7 mouse cellular contexts compared by ENCODE assay signal in genomic region chr2:119289014-119289416, GRCm38 (mm10). TPM values are rescaled to one million over a fixed set of nuclear protein-coding genes. Genes with fewer than 3 reads are reported as not detected.
DNase-seq lines count a peak whose midpoint lies in the region; ATAC-seq and TF ChIP-seq lines count a peak whose summit lies in the region.

No protein-coding gene starts in this region.

- peaks cover 11% of the 10 kb centered on the region for H3K79me3 ChIP-seq in C2C12 (ENCODE audit: low read depth)

- DNase-seq in 416B (ENCODE audit: low read depth), result peak; percentile 83
- DNase-seq in forebrain, embryonic 11.5 days (ENCODE audit: low spot score), result peak; percentile 60
- no peak for DNase-seq in limb, embryonic 10.5 days (ENCODE audit: low spot score)
- DNase-seq in midbrain, postnatal 0 days (ENCODE audit: low spot score), result no peak
- DNase-seq in gastrocnemius, postnatal 36 days, result no peak
- no peak for DNase-seq in adrenal gland, postnatal 25 days

- H3K36me3 ChIP-seq in C2C12 (ENCODE audit: control insufficient read depth, insufficient read depth), result peaks cover 23% of the 10 kb centered on the region
- peaks cover 4% of the 10 kb centered on the region; the same call in 1 of the 2 replicates for H3K36me3 ChIP-seq in forebrain, embryonic 11.5 days (ENCODE audit: control insufficient read depth, insufficient read depth, low read length)
- peaks cover 41% of the 10 kb centered on the region for H3K36me3 ChIP-seq in limb, embryonic 10.5 days
- peaks cover 33% of the 10 kb centered on the region for H3K36me3 ChIP-seq in midbrain, postnatal 0 days (ENCODE audit: insufficient read depth, low read length)

- 5% methylated on average over 11 of the region's 11 CpGs for WGBS in forebrain, embryonic 11.5 days
- 5% methylated on average over 11 of the region's 11 CpGs for WGBS in limb, embryonic 10.5 days
- 2% methylated on average over 11 of the region's 11 CpGs for WGBS in midbrain, postnatal 0 days

- H3ac ChIP-seq in C2C12 (ENCODE audit: control insufficient read depth, insufficient read length, low read depth), result peak overlapping the region; percentile 83

- TF ChIP-seq CTCF in C2C12 (IDR thresholded peaks at IDR 0.05; ENCODE audit: control insufficient read depth, insufficient read depth, insufficient read length), result no peak
- no peak for TF ChIP-seq CTCF in midbrain, postnatal 0 days (IDR thresholded peaks at IDR 0.05)

- peak overlapping the region; percentile 82 for H3K9ac ChIP-seq in forebrain, embryonic 11.5 days (ENCODE audit: low read length)
- H3K9ac ChIP-seq in midbrain, postnatal 0 days (replicated peaks; ENCODE audit: low read length, poor library complexity, severe bottlenecking), result peak overlapping the region; percentile 78

- peaks cover 8% of the 10 kb centered on the region; the same call in 1 of the 2 replicates for H3K4me1 ChIP-seq in forebrain, embryonic 11.5 days (replicated peaks; ENCODE audit: control insufficient read depth, insufficient read depth, low read length)
- peaks cover 20% of the 10 kb centered on the region for H3K4me1 ChIP-seq in limb, embryonic 10.5 days
- no peaks in the 10 kb centered on the region for H3K4me1 ChIP-seq in midbrain, postnatal 0 days (ENCODE audit: insufficient read depth, low read length)

- H3K9me3 ChIP-seq in forebrain, embryonic 11.5 days (ENCODE audit: control insufficient read depth, low read length), result no peaks in the 10 kb centered on the region
- no peaks in the 10 kb centered on the region for H3K9me3 ChIP-seq in limb, embryonic 10.5 days (replicated peaks)
- no peaks in the 10 kb centered on the region for H3K9me3 ChIP-seq in midbrain, postnatal 0 days (ENCODE audit: low read length)

- intact Hi-C loops in gastrocnemius, postnatal 36 days (cut with DNase I), result loop anchor here (10.0 kb wide), 1 partner anchor 254 kb away; the partner anchor contains the start of gene Rpusd2

- peaks cover 23% of the 10 kb centered on the region for H3K79me2 ChIP-seq in C2C12 (ENCODE audit: control insufficient read depth, insufficient read depth)

- peak overlapping the region; percentile 71 for H3K4me3 ChIP-seq in C2C12 (ENCODE audit: insufficient read depth, poor library complexity, severe bottlenecking)
- H3K4me3 ChIP-seq in forebrain, embryonic 11.5 days (ENCODE audit: low read depth, low read length), result peak overlapping the region; percentile 72
- H3K4me3 ChIP-seq in limb, embryonic 10.5 days, result peak overlapping the region; percentile 86
- H3K4me3 ChIP-seq in midbrain, postnatal 0 days (ENCODE audit: low read depth, low read length), result peak overlapping the region; percentile 70

- no peak for ATAC-seq in forebrain, embryonic 11.5 days (replicated peaks; ENCODE audit: low FRiP score)
- 0 out of 2 replicates have a peak, but pooled peaks have one; percentile 8 for ATAC-seq in midbrain, postnatal 0 days (ENCODE audit: low FRiP score)

- H3K4me2 ChIP-seq in forebrain, embryonic 11.5 days (ENCODE audit: low read depth, low read length, severe bottlenecking), result peak overlapping the region; percentile 65
- peak overlapping the region; percentile 87 for H3K4me2 ChIP-seq in midbrain, postnatal 0 days (ENCODE audit: low read depth, low read length, poor library complexity, severe bottlenecking)

- no peaks in the 10 kb centered on the region for H3K27me3 ChIP-seq in C2C12 (ENCODE audit: control insufficient read depth, insufficient read depth, insufficient read length)
- H3K27me3 ChIP-seq in forebrain, embryonic 11.5 days (ENCODE audit: control insufficient read depth, insufficient read depth, low read length), result no peaks in the 10 kb centered on the region
- H3K27me3 ChIP-seq in limb, embryonic 10.5 days (ENCODE audit: low read depth, poor library complexity, severe bottlenecking), result peaks cover 6% of the 10 kb centered on the region; the same call in 1 of the 2 replicates
- H3K27me3 ChIP-seq in midbrain, postnatal 0 days (ENCODE audit: insufficient read depth, low read length), result no peaks in the 10 kb centered on the region

- no peak overlapping the region for H3K27ac ChIP-seq in forebrain, embryonic 11.5 days (ENCODE audit: low read depth, low read length)
- peak overlapping the region; percentile 83 for H3K27ac ChIP-seq in limb, embryonic 10.5 days
- peak overlapping the region; percentile 48; the same call in 1 of the 2 replicates for H3K27ac ChIP-seq in midbrain, postnatal 0 days (ENCODE audit: low read depth, low read length)

TF ChIP-seq in C2C12, 6 proteins besides CTCF, POLR2A, EP300 and RAD21:
- no peak for TF ChIP-seq MAX (IDR thresholded peaks at IDR 0.05)
- TF ChIP-seq MYOG (IDR thresholded peaks at IDR 0.05; ENCODE audit: control insufficient read depth, extremely low read depth, insufficient read length), result no peak
- no peak for TF ChIP-seq FOSL1 (IDR thresholded peaks at IDR 0.05; ENCODE audit: insufficient read depth, low read length, poor library complexity, severe bottlenecking)
- no peak for TF ChIP-seq USF1 (IDR thresholded peaks at IDR 0.05; ENCODE audit: low read depth)
- no peak for TF ChIP-seq MYOD1 (IDR thresholded peaks at IDR 0.05; ENCODE audit: control insufficient read depth, insufficient read length, low read depth)
- TF ChIP-seq CEBPB (IDR thresholded peaks at IDR 0.05; ENCODE audit: low read depth), result no peak

RNA-seq across cellular contexts. Expression of gene Vps18, which starts 0.5 kb away (rescaled TPM):
- 14.9 TPM for polyA plus RNA-seq in C2C12 (2012; fragmentation: generic; extraction: Trizol)
- polyA plus RNA-seq in forebrain, embryonic 11.5 days (2014; fragmentation: Nextera tagmentation; extraction: Ambion mirVana), result 18.5 and 20.5 TPM in 2 replicates
- 23.0 and 26.9 TPM in 2 replicates for polyA plus RNA-seq in limb, embryonic 10.5 days (2016; fragmentation: Nextera tagmentation; extraction: Ambion mirVana)
- total RNA-seq in midbrain, postnatal 0 days (2014; rRNA removed), result 30.1 and 36.9 TPM in 2 replicates
- 21.4 and 21.6 TPM in 2 replicates for polyA plus RNA-seq in midbrain, postnatal 0 days (2015; fragmentation: Nextera tagmentation; extraction: Ambion mirVana)
- total RNA-seq in gastrocnemius, postnatal 36 days (2021), result 1 to 10 TPM; 9.0 to 9.2 TPM
- total RNA-seq in adrenal gland, postnatal 25 days (2021), result 18.5 and 21.1 TPM in 2 replicates

RNA-seq across cellular contexts. Expression of gene Rhov, which starts 17.9 kb away (rescaled TPM):
- polyA plus RNA-seq in C2C12 (2012; fragmentation: generic; extraction: Trizol), result 0.55 TPM
- 0.83 and 0.90 TPM in 2 replicates for polyA plus RNA-seq in forebrain, embryonic 11.5 days (2014; fragmentation: Nextera tagmentation; extraction: Ambion mirVana)
- 2.7 and 7.6 TPM in 2 replicates for polyA plus RNA-seq in limb, embryonic 10.5 days (2016; fragmentation: Nextera tagmentation; extraction: Ambion mirVana)
- total RNA-seq in midbrain, postnatal 0 days (2014; rRNA removed), result 24.5 and 32.7 TPM in 2 replicates
- 37.7 and 43.7 TPM in 2 replicates for polyA plus RNA-seq in midbrain, postnatal 0 days (2015; fragmentation: Nextera tagmentation; extraction: Ambion mirVana)
- not detected for total RNA-seq in gastrocnemius, postnatal 36 days (2021)
- 0.49 TPM in 1 of 2 replicates, not detected in the other for total RNA-seq in adrenal gland, postnatal 25 days (2021)

RNA-seq across cellular contexts. Expression of gene Dll4, which starts 36.6 kb away (rescaled TPM):
- not detected for polyA plus RNA-seq in C2C12 (2012; fragmentation: generic; extraction: Trizol)
- polyA plus RNA-seq in forebrain, embryonic 11.5 days (2014; fragmentation: Nextera tagmentation; extraction: Ambion mirVana), result 2.8 and 3.7 TPM in 2 replicates
- polyA plus RNA-seq in limb, embryonic 10.5 days (2016; fragmentation: Nextera tagmentation; extraction: Ambion mirVana), result 5.3 and 6.0 TPM in 2 replicates
- 3.9 TPM in 2 replicates for total RNA-seq in midbrain, postnatal 0 days (2014; rRNA removed)
- 2.3 and 2.6 TPM in 2 replicates for polyA plus RNA-seq in midbrain, postnatal 0 days (2015; fragmentation: Nextera tagmentation; extraction: Ambion mirVana)
- 1 to 10 TPM; 5.1 to 5.5 TPM for total RNA-seq in gastrocnemius, postnatal 36 days (2021)
- total RNA-seq in adrenal gland, postnatal 25 days (2021), result 8.0 and 12.9 TPM in 2 replicates

RNA-seq across cellular contexts. Expression of gene Spint1, which starts 51.9 kb away (rescaled TPM):
- 0.82 TPM for polyA plus RNA-seq in C2C12 (2012; fragmentation: generic; extraction: Trizol)
- polyA plus RNA-seq in forebrain, embryonic 11.5 days (2014; fragmentation: Nextera tagmentation; extraction: Ambion mirVana), result 2.2 and 2.8 TPM in 2 replicates
- 8.9 and 9.5 TPM in 2 replicates for polyA plus RNA-seq in limb, embryonic 10.5 days (2016; fragmentation: Nextera tagmentation; extraction: Ambion mirVana)
- 1.3 and 1.9 TPM in 2 replicates for total RNA-seq in midbrain, postnatal 0 days (2014; rRNA removed)
- polyA plus RNA-seq in midbrain, postnatal 0 days (2015; fragmentation: Nextera tagmentation; extraction: Ambion mirVana), result 0.93 and 1.1 TPM in 2 replicates
- under 1 TPM in 1 of 2 experiments, not detected in 1; 0.20 TPM for total RNA-seq in gastrocnemius, postnatal 36 days (2021)
- total RNA-seq in adrenal gland, postnatal 25 days (2021), result 4.0 and 4.6 TPM in 2 replicates

RNA-seq across cellular contexts. Expression of gene Ppp1r14d, which starts 59.3 kb away (rescaled TPM):
- 0.12 TPM for polyA plus RNA-seq in C2C12 (2012; fragmentation: generic; extraction: Trizol)
- not detected in 2 replicates for polyA plus RNA-seq in forebrain, embryonic 11.5 days (2014; fragmentation: Nextera tagmentation; extraction: Ambion mirVana)
- not detected in 2 replicates for polyA plus RNA-seq in limb, embryonic 10.5 days (2016; fragmentation: Nextera tagmentation; extraction: Ambion mirVana)
- total RNA-seq in midbrain, postnatal 0 days (2014; rRNA removed), result not detected in 2 replicates
- polyA plus RNA-seq in midbrain, postnatal 0 days (2015; fragmentation: Nextera tagmentation; extraction: Ambion mirVana), result not detected in 2 replicates
- not detected for total RNA-seq in gastrocnemius, postnatal 36 days (2021)
- total RNA-seq in adrenal gland, postnatal 25 days (2021), result not detected in 2 replicates

Comparison
In these comparisons a context has a peak if more than half of its experiments do, and no peak if none do; other contexts are left out.
1. DNase-seq: peak in 416B (single experiment) and forebrain, embryonic 11.5 days (single experiment); none in limb, embryonic 10.5 days (single experiment), midbrain, postnatal 0 days (single experiment), gastrocnemius, postnatal 36 days (0 of 2) and adrenal gland, postnatal 25 days (single experiment).
2. Peak in every context shown above with its lines, with median percentiles within 50 percentile points of each other: H3K4me3 ChIP-seq.